Mouse (Mus musculus): ENCODE results near the gene Fgg. TPM values are rescaled to one million over a fixed set of nuclear protein-coding genes. Genes with fewer than 3 reads are reported as not detected.

The Fgg gene
- 1.0 TPM for polyA plus RNA-seq (2014; fragmentation: Illumina TruSeq; extraction: RNeasy Lipid Tissue Mini Kit (QIAGEN cat#74804); ENCODE audit: insufficient read depth, low read depth, low replicate concordance)

GRCm38 (mm10) chr3:83007557-83007956, at the start of gene Fgg:
Gene Fgg (plus strand): TSS chr3:83007724.

GRCm38 (mm10) chr3:83025475-83026301, 18.2 kb downstream of the Fgg start, which contains the start of gene Fga:
Gene Fga (plus strand): TSS chr3:83026076.

GRCm38 (mm10) chr3:83049680-83050079, 42.2 kb downstream of the Fgg start, which contains the start of gene Fgb:
Gene Fgb (minus strand): TSS chr3:83049863.

DNA sequence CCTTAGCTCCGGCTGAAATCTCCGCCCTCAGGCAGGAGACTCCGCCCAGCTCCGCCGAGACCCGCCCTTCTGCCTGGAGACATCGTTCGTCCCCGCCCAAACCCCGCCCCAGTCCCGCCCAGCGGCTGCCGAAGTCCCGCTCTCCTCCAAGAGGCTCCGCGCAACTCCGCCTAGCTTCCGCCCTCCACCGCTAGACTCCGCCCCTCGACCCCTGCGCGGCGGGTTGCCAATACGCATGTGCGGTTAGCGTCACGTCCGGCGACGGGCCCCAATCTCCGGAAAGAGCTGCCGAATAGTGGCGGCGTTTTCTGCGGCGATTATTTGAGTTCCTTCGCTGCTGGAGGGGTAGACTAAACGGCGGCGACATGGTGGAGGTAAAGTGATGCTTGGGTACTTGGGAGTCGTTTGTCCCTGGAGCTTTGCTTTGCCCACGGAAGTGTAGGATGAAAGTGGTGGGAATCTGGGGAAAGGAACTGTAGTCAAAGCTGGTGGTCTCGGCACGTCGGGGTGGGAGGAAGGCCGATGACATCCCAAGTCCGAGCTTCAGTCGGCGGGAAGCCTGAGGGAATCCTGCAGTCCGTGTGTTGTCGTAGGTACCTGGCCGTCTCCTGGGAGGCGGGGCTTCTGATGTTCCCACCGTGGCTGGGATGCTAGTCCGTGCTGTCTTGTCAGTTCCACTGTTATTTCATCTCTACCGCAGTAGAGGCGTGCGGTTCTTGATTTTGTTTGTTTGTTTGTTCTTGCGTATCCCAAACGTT, 47.9 kb downstream of the Fgg start, which contains the start of gene Plrg1:
Gene Plrg1 (plus strand): TSS at position 242 of the 758 bp plus-strand sequence.

Other genes with a start within 250 kb of the Fgg start
- gene Rbm46, start 131.2 kb upstream of the Fgg start, polyA plus RNA-seq (2014; fragmentation: Illumina TruSeq; extraction: RNeasy Lipid Tissue Mini Kit (QIAGEN cat#74804); ENCODE audit: insufficient read depth, low read depth, low replicate concordance), result 1.1 TPM
- gene Lrat, start 103.8 kb upstream of the Fgg start, polyA plus RNA-seq (2014; fragmentation: Illumina TruSeq; extraction: RNeasy Lipid Tissue Mini Kit (QIAGEN cat#74804); ENCODE audit: insufficient read depth, low read depth, low replicate concordance), result 8.7 TPM
- 0.11 TPM for gene Fga, start 18.4 kb downstream of the Fgg start, polyA plus RNA-seq (2014; fragmentation: Illumina TruSeq; extraction: RNeasy Lipid Tissue Mini Kit (QIAGEN cat#74804); ENCODE audit: insufficient read depth, low read depth, low replicate concordance)
- gene Fgb, start 42.1 kb downstream of the Fgg start, polyA plus RNA-seq (2014; fragmentation: Illumina TruSeq; extraction: RNeasy Lipid Tissue Mini Kit (QIAGEN cat#74804); ENCODE audit: insufficient read depth, low read depth, low replicate concordance), result not detected
- gene Plrg1, start 47.8 kb downstream of the Fgg start, polyA plus RNA-seq (2014; fragmentation: Illumina TruSeq; extraction: RNeasy Lipid Tissue Mini Kit (QIAGEN cat#74804); ENCODE audit: insufficient read depth, low read depth, low replicate concordance), result 32.6 TPM
- 0.06 TPM for gene Dchs2, start 120.2 kb downstream of the Fgg start, polyA plus RNA-seq (2014; fragmentation: Illumina TruSeq; extraction: RNeasy Lipid Tissue Mini Kit (QIAGEN cat#74804); ENCODE audit: insufficient read depth, low read depth, low replicate concordance)